Mouse (Mus musculus): ENCODE data around the gene Itprip.
"Not testable (repeated sequence)": the region's sequence is repeated elsewhere in the genome, so short reads cannot be mapped to it uniquely, and the experiment has no call there.

- not testable (repeated sequence) for TF ChIP-seq POLR2A (IDR thresholded peaks at IDR 0.05; ENCODE audit: low read depth, low read length); CTCF (conservative IDR thresholded peaks at IDR 0.05; ENCODE audit: insufficient read depth, insufficient read length, low read depth, low read length)
These were observed 67.0 kb downstream of the Itprip start for GRCm38 (mm10) chr19:47852131-47852530.
